Mouse (Mus musculus) cerebellum, adult 8-10 months (tissue): ENCODE results near the gene Cdk5r2.

ENCODE experiments used
- DNase-seq: peaks from one replicate; pipeline ENCODE4 v3.0.0; 2022

The Cdk5r2 gene

GRCm38 (mm10) chr1:74893134-74893855 is 38.6 kb downstream of the Cdk5r2 start, which contains the start of gene Cryba2:
TSS of gene Cryba2 (minus strand) at chr1:74893143.
- DNase-seq = peak; percentile 57

GRCm38 (mm10) chr1:74894966-74895365 is 40.2 kb downstream of the Cdk5r2 start:
- DNase-seq = peak; percentile 52

GRCm38 (mm10) chr1:74897976-74898375 is 43.2 kb downstream of the Cdk5r2 start:
- no peak for DNase-seq

GRCm38 (mm10) chr1:74898656-74899431 is 44.1 kb downstream of the Cdk5r2 start:
- DNase-seq = no peak

GRCm38 (mm10) chr1:74900341-74901285 is 45.9 kb downstream of the Cdk5r2 start:
- DNase-seq = no peak

- peak; percentile 59 for DNase-seq
These were observed 47.0 kb downstream of the Cdk5r2 start for GRCm38 (mm10) chr1:74901686-74902085.

- no peak for DNase-seq
These were observed 47.5 kb downstream of the Cdk5r2 start for GRCm38 (mm10) chr1:74902191-74902590.
